Mouse (Mus musculus) kidney, embryonic 14.5 days (tissue): ENCODE data around the gene Prps1l1. TPM values are rescaled to one million over a fixed set of nuclear protein-coding genes. Genes with fewer than 3 reads are reported as not detected.

Experiments used
- ATAC-seq: fragments of 200-750 bp; cut with Nextera tagmentation; 2 replicates; pipeline ENCODE4 v1.8.0; 2017; ENCODE audit warnings: moderate number of reproducible peaks, mild to moderate bottlenecking, moderate TSS enrichment, moderate library complexity; ENCODE audit not compliant: low FRiP score, low TSS enrichment
- H3K27ac ChIP-seq: fragments of 300-500 bp; sonication (generic); 2 replicates; pipeline ENCODE4 v1.5.1; 2014; ENCODE audit warnings: low read depth, mild to moderate bottlenecking, low read length, moderate library complexity, mixed read lengths
- H3K27me3 ChIP-seq: fragments of 300-500 bp; sonication (generic); 2 replicates; pipeline ENCODE4 v1.6.1; 2014; ENCODE audit warnings: mild to moderate bottlenecking, low read length; ENCODE audit not compliant: control insufficient read depth, insufficient read depth
- H3K36me3 ChIP-seq: fragments of 300-500 bp; sonication (generic); 2 replicates; pipeline ENCODE4 v1.6.1; 2014; ENCODE audit warnings: low read length, mixed read lengths; ENCODE audit not compliant: control insufficient read depth, insufficient read depth
- H3K4me1 ChIP-seq: fragments of 300-500 bp; sonication (generic); 2 replicates; pipeline ENCODE4 v1.6.1; 2014; ENCODE audit warnings: low read length, mixed read lengths; ENCODE audit not compliant: control insufficient read depth, insufficient read depth
- H3K4me2 ChIP-seq: fragments of 300-500 bp; sonication (generic); replicated peaks from 2 replicates; pipeline ENCODE4 v1.6.1; 2014; ENCODE audit warnings: low read depth, mild to moderate bottlenecking, low read length
- H3K4me3 ChIP-seq: fragments of 300-500 bp; sonication (generic); 2 replicates; pipeline ENCODE4 v1.5.1; 2014; ENCODE audit warnings: mild to moderate bottlenecking, low read length
- H3K9ac ChIP-seq: fragments of 300-500 bp; sonication (generic); 2 replicates; pipeline ENCODE4 v1.6.1; 2014; ENCODE audit warnings: low read depth, mild to moderate bottlenecking, low read length, moderate library complexity
- H3K9me3 ChIP-seq: fragments of 300-500 bp; sonication (generic); 2 replicates; pipeline ENCODE4 v1.6.1; 2016; ENCODE audit warnings: low read length; ENCODE audit not compliant: control insufficient read depth
- WGBS: fragments of 180-500 bp; shearing (Covaris S2); extraction: QIAGEN DNeasy Blood & Tissue Kit; methylation state at CpG from one replicate; pipeline ENCODE4 v1.1.7; 2014; 5-methylcytosine and 5-hydroxymethylcytosine counted together
- polyA plus RNA-seq: library from polyadenylated mRNA; unstranded; fragments of >200 nt; fragmentation: Nextera tagmentation; extraction: Ambion mirVana; gene quantifications from 2 replicates; pipeline ENCODE4 v1.2.1, GENCODE M21; 2014

The Prps1l1 gene
- not detected in 2 replicates for polyA plus RNA-seq

DNA sequence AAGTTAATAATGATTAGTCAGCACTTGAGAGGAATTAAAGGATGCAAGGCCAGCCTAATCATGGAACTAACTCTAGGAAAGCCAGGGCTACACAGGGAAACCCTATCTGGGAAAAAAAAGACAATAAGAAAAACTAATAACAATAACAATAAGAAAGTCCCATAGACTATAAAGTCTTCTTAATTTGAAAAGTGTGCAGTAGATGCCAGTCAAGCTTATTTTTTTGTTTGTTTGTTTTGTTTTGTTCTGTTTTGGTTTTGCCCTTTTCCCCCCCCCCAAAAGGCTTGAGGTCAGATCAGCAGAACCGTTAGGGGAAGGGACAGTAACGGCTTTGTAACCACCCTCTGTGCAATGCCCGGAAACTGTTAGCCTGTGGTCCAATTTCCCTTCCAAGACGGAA, at the start of gene Prps1l1:
Gene Prps1l1, plus strand, starts transcription at position 301 of the 400 bp plus-strand sequence.
- H3K4me2 ChIP-seq: no peak within 1 kb of the TSS
- no peak for ATAC-seq
- H3K4me1 ChIP-seq: no peaks in the 10 kb centered on the region
- no peak within 1 kb of the TSS for H3K9ac ChIP-seq
- H3K27me3 ChIP-seq: no peaks in the 10 kb centered on the region
- no peaks in the 10 kb centered on the region for H3K9me3 ChIP-seq
- H3K36me3 ChIP-seq: no peaks in the 10 kb centered on the region
- H3K4me3 ChIP-seq: no peak within 1 kb of the TSS
- 87% methylated on average over 4 of the region's 4 CpGs for WGBS
- H3K27ac ChIP-seq: no peak within 1 kb of the TSS

- no peaks in the 10 kb centered on the region for H3K27me3 ChIP-seq
- no peak overlapping the region for H3K4me3 ChIP-seq
- peaks cover 6% of the 10 kb centered on the region; the same call in 1 of the 2 replicates for H3K9me3 ChIP-seq
- ATAC-seq: no peak
- no peaks in the 10 kb centered on the region for H3K36me3 ChIP-seq
- H3K27ac ChIP-seq: no peak overlapping the region
- no peak overlapping the region for H3K9ac ChIP-seq
- no peaks in the 10 kb centered on the region for H3K4me1 ChIP-seq
- WGBS: 85% methylated on average over 1 of the region's 1 CpGs
- no peak overlapping the region for H3K4me2 ChIP-seq
Observed at GRCm38 (mm10) chr12:34937918-34938317, 46.6 kb upstream of the Prps1l1 start.

DNA sequence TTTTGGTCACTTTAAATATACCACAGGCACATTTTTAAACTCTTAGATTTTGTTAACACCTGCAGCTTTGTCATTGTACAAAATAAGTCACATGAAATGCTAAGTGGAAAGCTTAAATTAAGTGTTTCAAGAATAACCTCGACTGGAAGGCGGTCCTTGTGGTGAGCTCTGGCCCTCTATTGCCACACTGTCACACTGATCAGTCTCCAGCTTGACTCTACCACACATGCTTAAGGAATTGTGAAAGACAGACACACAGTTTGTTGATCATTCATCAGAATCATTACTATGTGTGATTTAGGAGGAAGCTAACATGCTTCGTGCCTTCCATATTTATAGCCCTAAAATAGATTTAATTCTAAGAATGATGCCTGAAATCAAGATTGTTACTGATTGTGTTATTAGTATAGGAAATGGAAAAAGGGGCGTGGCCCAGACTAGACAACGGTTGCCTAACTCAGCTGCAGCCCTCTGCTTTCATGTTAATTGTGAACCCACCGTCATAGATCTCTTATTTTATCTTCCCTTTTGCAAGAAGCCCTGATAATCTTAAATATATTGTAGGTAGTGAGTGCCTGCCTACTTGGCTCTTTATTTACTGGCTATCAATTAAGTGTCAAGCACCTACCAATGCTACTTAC, 35.4 kb upstream of the Prps1l1 start:
- H3K4me3 ChIP-seq: no peak overlapping the region
- no peaks in the 10 kb centered on the region for H3K27me3 ChIP-seq
- H3K36me3 ChIP-seq: no peaks in the 10 kb centered on the region
- no peak overlapping the region for H3K9ac ChIP-seq
- H3K4me2 ChIP-seq: no peak overlapping the region
- ATAC-seq: no peak
- no peak overlapping the region for H3K27ac ChIP-seq
- H3K9me3 ChIP-seq: no peaks in the 10 kb centered on the region
- no peaks in the 10 kb centered on the region for H3K4me1 ChIP-seq
- WGBS: 83% methylated on average over 6 of the region's 6 CpGs

- Histone ChIP-seq H3K9me3 (no peaks in the 10 kb centered on the region), H3K4me1 (no peaks in the 10 kb centered on the region), H3K36me3 (no peaks in the 10 kb centered on the region), H3K4me2 (no peak overlapping the region), H3K27me3 (no peaks in the 10 kb centered on the region), H3K9ac (no peak overlapping the region), H3K27ac (no peak overlapping the region), H3K4me3 (no peak overlapping the region)
- 86% methylated on average over 3 of the region's 3 CpGs for WGBS
- no peak for ATAC-seq
Observed at GRCm38 (mm10) chr12:34975991-34976390, 8.6 kb upstream of the Prps1l1 start.

GRCm38 (mm10) chr12:34985865-34986264, 1.3 kb downstream of the Prps1l1 start:
- no peaks in the 10 kb centered on the region for H3K4me1 ChIP-seq
- no peaks in the 10 kb centered on the region for H3K27me3 ChIP-seq
- H3K36me3 ChIP-seq: no peaks in the 10 kb centered on the region
- H3K9ac ChIP-seq: no peak overlapping the region
- no peak for ATAC-seq
- H3K4me3 ChIP-seq: no peak overlapping the region
- H3K27ac ChIP-seq: no peak overlapping the region
- 91% methylated on average over 5 of the region's 5 CpGs for WGBS
- no peak overlapping the region for H3K4me2 ChIP-seq
- H3K9me3 ChIP-seq: no peaks in the 10 kb centered on the region

DNA sequence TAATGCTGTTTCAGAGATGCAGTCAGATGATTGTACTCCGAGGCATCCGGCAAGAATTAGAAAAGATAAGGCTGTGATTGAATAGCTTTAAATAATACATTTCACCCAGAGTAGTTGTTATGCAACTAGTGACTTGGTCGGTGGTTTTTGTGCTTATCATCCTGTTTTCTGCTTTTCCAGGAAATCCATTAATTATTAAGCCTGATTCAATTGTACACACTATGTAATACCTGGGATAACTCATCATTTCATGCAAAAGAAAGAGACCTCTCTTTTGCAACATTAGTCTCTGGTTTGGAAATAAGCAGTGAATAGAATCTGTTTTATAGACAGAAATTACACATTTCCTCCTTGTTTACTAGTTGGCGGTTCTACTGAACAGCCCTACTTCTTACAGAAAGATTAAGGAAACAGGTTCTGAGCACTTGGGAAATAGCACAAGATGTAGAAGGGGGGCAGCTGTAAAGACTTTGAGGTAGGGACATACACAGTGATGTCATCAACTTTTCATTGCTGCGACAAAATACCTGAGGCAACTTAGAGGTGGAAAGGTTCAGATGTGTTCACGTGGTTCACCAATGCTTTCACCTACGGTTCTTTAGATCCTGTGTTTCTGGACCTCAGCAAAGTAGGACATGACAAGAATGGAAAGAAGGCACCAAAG, 5.1 kb downstream of the Prps1l1 start:
- Histone ChIP-seq H3K27me3 (no peaks in the 10 kb centered on the region), H3K4me2 (no peak overlapping the region), H3K9ac (no peak overlapping the region), H3K4me3 (no peak overlapping the region), H3K36me3 (no peaks in the 10 kb centered on the region), H3K4me1 (no peaks in the 10 kb centered on the region), H3K27ac (no peak overlapping the region), H3K9me3 (no peaks in the 10 kb centered on the region)
- no peak for ATAC-seq
- WGBS: 77% methylated on average over 7 of the region's 7 CpGs

DNA sequence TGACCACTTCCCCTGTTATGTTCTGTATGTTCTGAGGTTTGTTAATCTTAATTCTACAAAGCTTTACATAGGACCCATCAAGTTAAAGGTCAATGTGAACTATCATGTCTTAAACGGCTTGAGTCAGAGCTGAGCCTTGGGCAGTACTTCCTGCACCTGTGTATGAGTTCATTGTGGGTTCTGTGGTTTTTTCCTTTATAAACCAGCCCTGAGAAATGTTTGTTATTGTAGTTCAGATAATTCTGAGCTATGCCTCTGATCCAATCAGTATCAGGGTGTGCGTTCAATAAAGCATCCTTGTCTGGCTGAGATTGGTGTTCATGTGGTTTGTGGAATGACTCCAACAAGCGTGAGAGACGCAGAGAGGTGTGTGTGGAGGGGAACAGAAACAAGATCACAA, 5.8 kb downstream of the Prps1l1 start:
- Histone ChIP-seq H3K4me3 (no peak overlapping the region), H3K4me1 (no peaks in the 10 kb centered on the region), H3K36me3 (no peaks in the 10 kb centered on the region), H3K9me3 (no peaks in the 10 kb centered on the region), H3K9ac (no peak overlapping the region), H3K27ac (no peak overlapping the region), H3K4me2 (no peak overlapping the region), H3K27me3 (no peaks in the 10 kb centered on the region)
- ATAC-seq: no peak
- 86% methylated on average over 4 of the region's 4 CpGs for WGBS

DNA sequence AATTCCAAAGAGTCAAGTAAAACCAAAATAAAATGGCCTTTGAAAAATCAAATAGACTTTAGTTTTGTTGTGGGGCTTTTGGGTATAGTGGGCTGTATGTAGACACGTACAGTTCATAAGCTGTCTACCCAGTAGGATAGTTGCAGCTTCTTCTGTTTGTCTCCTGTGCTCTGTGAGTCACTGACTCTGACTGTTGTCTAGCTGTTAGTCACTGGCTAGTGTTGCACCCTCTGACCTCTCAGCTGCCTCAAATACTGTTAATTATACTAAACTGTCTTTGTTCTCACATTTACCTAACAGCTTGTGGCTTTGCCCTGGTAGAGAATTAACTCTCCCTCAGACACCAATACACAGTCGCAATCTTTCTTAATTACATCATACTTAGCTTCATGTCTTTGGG, 7.3 kb downstream of the Prps1l1 start:
- 86% methylated on average over 2 of the region's 2 CpGs for WGBS
- Histone ChIP-seq H3K9ac (no peak overlapping the region), H3K36me3 (no peaks in the 10 kb centered on the region), H3K4me2 (no peak overlapping the region), H3K4me1 (no peaks in the 10 kb centered on the region), H3K4me3 (no peak overlapping the region), H3K27me3 (no peaks in the 10 kb centered on the region), H3K9me3 (no peaks in the 10 kb centered on the region), H3K27ac (no peak overlapping the region)
- ATAC-seq: no peak

DNA sequence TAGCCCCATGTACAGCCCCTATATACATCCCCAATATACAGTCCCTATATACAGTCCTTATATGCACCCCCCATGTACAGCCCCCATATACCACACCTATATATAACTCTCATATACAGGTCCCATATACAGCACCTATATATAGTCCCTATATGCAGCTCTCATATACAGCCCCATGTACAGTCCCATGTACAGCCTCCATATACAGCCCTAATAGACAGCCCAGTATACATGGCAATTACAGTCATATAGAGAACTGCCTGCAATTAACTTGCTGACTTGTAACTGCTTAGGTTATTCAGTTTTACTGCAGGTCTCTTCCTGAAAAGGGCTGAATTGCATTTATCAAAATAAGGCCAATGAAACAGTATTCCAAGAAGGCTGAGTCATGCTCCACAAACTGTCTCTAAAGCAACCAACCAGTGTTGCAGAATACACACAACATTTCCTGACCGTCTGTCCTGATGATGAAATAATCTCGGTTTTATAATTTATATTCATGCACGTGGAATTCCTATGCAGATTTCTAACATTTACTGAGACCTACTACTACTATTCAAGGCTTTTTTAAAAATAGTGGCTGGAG, 13.1 kb downstream of the Prps1l1 start:
- H3K27me3 ChIP-seq: no peaks in the 10 kb centered on the region
- H3K4me1 ChIP-seq: no peaks in the 10 kb centered on the region
- H3K4me2 ChIP-seq: no peak overlapping the region
- no peak overlapping the region for H3K4me3 ChIP-seq
- WGBS: 85% methylated on average over 3 of the region's 3 CpGs
- no peak overlapping the region for H3K9ac ChIP-seq
- no peaks in the 10 kb centered on the region for H3K9me3 ChIP-seq
- H3K36me3 ChIP-seq: no peaks in the 10 kb centered on the region
- no peak overlapping the region for H3K27ac ChIP-seq
- ATAC-seq: no peak
